Mouse (Mus musculus): ENCODE data around the gene Slc35e2.
"Not testable (repeated sequence)": the region's sequence is repeated elsewhere in the genome, so short reads cannot be mapped to it uniquely, and the experiment has no call there.

Slc35e2 gene

GRCm38 (mm10) chr4:155624338-155625291 is 23.4 kb downstream of the Slc35e2 start, which contains the start of gene Cdk11b:
Gene Cdk11b (plus strand): TSS chr4:155624854.
- peak; percentile 90 to 96 for DNase-seq (ENCODE audit: low spot score in 2 of 2)

GRCm38 (mm10) chr4:155630267-155630666 is 29.1 kb downstream of the Slc35e2 start:
- DNase-seq (ENCODE audit: low spot score in 2 of 2): no peak

- DNase-seq (ENCODE audit: low spot score in 2 of 2): no peak
These were observed 34.7 kb downstream of the Slc35e2 start for GRCm38 (mm10) chr4:155635766-155636499.

- no peak for DNase-seq (ENCODE audit: low spot score in 2 of 2)
These were observed 42.3 kb downstream of the Slc35e2 start for GRCm38 (mm10) chr4:155643531-155643930.

GRCm38 (mm10) chr4:155645308-155645707 is 44.1 kb downstream of the Slc35e2 start, which contains the start of gene Gm10563:
Gene Gm10563 (minus strand): TSS chr4:155645408.
- DNase-seq (ENCODE audit: low spot score in 2 of 2): not testable (repeated sequence)

- no peak for DNase-seq (ENCODE audit: low spot score in 2 of 2)
These were observed 44.5 kb downstream of the Slc35e2 start for GRCm38 (mm10) chr4:155645721-155646120.

- no peak for DNase-seq (ENCODE audit: low spot score in 2 of 2)
These were observed 48.1 kb downstream of the Slc35e2 start for GRCm38 (mm10) chr4:155649355-155649754.

- DNase-seq (ENCODE audit: low spot score in 2 of 2): peak; percentile 52 to 72
These were observed 50.5 kb downstream of the Slc35e2 start for GRCm38 (mm10) chr4:155651553-155652269.

- DNase-seq (ENCODE audit: low spot score in 2 of 2): no peak
These were observed 51.3 kb downstream of the Slc35e2 start for GRCm38 (mm10) chr4:155652283-155653085.

GRCm38 (mm10) chr4:155653086-155653450 is 51.9 kb downstream of the Slc35e2 start, which contains the start of gene Mmp23:
Gene Mmp23 (minus strand): TSS chr4:155653384.
- peak; percentile 52 to 70 for DNase-seq (ENCODE audit: low spot score in 2 of 2)

GRCm38 (mm10) chr4:155653451-155654182 is 52.4 kb downstream of the Slc35e2 start:
- DNase-seq (ENCODE audit: low spot score in 2 of 2): no peak

GRCm38 (mm10) chr4:155654183-155654455 is 52.9 kb downstream of the Slc35e2 start:
- DNase-seq (ENCODE audit: low spot score in 2 of 2): no peak

- peak; percentile 60 to 61 for DNase-seq (ENCODE audit: low spot score in 2 of 2)
These were observed 53.5 kb downstream of the Slc35e2 start for GRCm38 (mm10) chr4:155654456-155655298.

- no peak for DNase-seq (ENCODE audit: low spot score in 2 of 2)
These were observed 55.1 kb downstream of the Slc35e2 start for GRCm38 (mm10) chr4:155656214-155656751.

- no peak for DNase-seq (ENCODE audit: low spot score in 2 of 2)
These were observed 57.7 kb downstream of the Slc35e2 start for GRCm38 (mm10) chr4:155658961-155659360.

GRCm38 (mm10) chr4:155660641-155661040 is 59.4 kb downstream of the Slc35e2 start:
- DNase-seq (ENCODE audit: low spot score in 2 of 2): peak in 1 of 2 experiments; percentile 61

GRCm38 (mm10) chr4:155666903-155667302 is 65.7 kb downstream of the Slc35e2 start:
- DNase-seq (ENCODE audit: low spot score in 2 of 2): no peak

- peak; percentile 94 to 95 for DNase-seq (ENCODE audit: low spot score in 2 of 2)
These were observed 67.7 kb downstream of the Slc35e2 start, which contains the start of gene Mib2 for GRCm38 (mm10) chr4:155668689-155669597. Gene Mib2 (minus strand): TSS chr4:155669198.
